Mouse (Mus musculus): ENCODE data around the gene Zcchc13.

- TF ChIP-seq GATA1 (IDR thresholded peaks at IDR 0.05; ENCODE audit: borderline replicate concordance, low read length) (no peak), FLI1 (IDR thresholded peaks at IDR 0.05; ENCODE audit: low read length) (no peak)
Measured at GRCm38 (mm10) chrX:103622935-103623280, 7.5 kb upstream of the Zcchc13 start.
